Mouse (Mus musculus) left cerebral cortex, postnatal 36 days (tissue): Measurements from ENCODE around the gene Pigc. TPM values are rescaled to one million over a fixed set of nuclear protein-coding genes. Genes with fewer than 3 reads are reported as not detected.

Experiments used
- DNase-seq, 2 experiments: peaks; one replicate each; pipeline ENCODE4 v3.0.0; 2021 to 2022; ENCODE audit warnings: low spot score in 2 of 2, mixed read lengths in 1 of 2
- intact Hi-C: fragments of 180-260 bp; cut with DNase I; formaldehyde crosslinking; loops from one replicate; pipeline ENCODE4 v1.15.1; 2025
- total RNA-seq, 2 experiments: library from RNA; stranded (reverse); gene quantifications; 2 replicates each; pipeline ENCODE4 v1.2.3; 2021

Pigc gene
- total RNA-seq: 10 to 100 TPM; 12.3 to 16.9 TPM

GRCm38 (mm10) chr1:161968589-161969407 is at the start of gene Pigc:
Pigc (plus strand) TSS chr1:161969186.
- peak; percentile 92 to 93 for DNase-seq
- intact Hi-C loops: loop anchor here (2.0 to 5.0 kb wide), 2 partner anchors 92 to 221 kb away; partner anchors contain the start of gene Suco

- intact Hi-C loops: no loop called here
- no peak for DNase-seq
Observed at GRCm38 (mm10) chr1:161919594-161919993, 49.4 kb upstream of the Pigc start.

GRCm38 (mm10) chr1:161920475-161921454 is 48.2 kb upstream of the Pigc start:
- intact Hi-C loops: no loop called here
- DNase-seq: no peak

- intact Hi-C loops: no loop called here
- no peak for DNase-seq
Observed at GRCm38 (mm10) chr1:161921928-161922327, 47.1 kb upstream of the Pigc start.

- intact Hi-C loops: no loop called here
- no peak for DNase-seq
Observed at GRCm38 (mm10) chr1:161924321-161924720, 44.7 kb upstream of the Pigc start.

GRCm38 (mm10) chr1:161925281-161925805 is 43.6 kb upstream of the Pigc start:
- intact Hi-C loops: no loop called here
- DNase-seq: no peak

- intact Hi-C loops: no loop called here
- DNase-seq: no peak
Observed at GRCm38 (mm10) chr1:161927976-161928375, 41.0 kb upstream of the Pigc start.

GRCm38 (mm10) chr1:161931313-161931712 is 37.7 kb upstream of the Pigc start:
- intact Hi-C loops: no loop called here
- no peak for DNase-seq

- no peak for DNase-seq
Observed at GRCm38 (mm10) chr1:161931817-161932216, 37.2 kb upstream of the Pigc start.

GRCm38 (mm10) chr1:161932286-161932685 is 36.7 kb upstream of the Pigc start:
- DNase-seq: no peak
- intact Hi-C loops: no loop called here

More at GRCm38 (mm10) chr1:161931817-161932216, 37.2 kb upstream of the Pigc start:
- intact Hi-C loops: no loop called here

GRCm38 (mm10) chr1:161942082-161942481 is 26.9 kb upstream of the Pigc start:
- intact Hi-C loops: no loop called here
- no peak for DNase-seq

- DNase-seq: no peak
- intact Hi-C loops: no loop called here
Observed at GRCm38 (mm10) chr1:161951009-161951779, 17.8 kb upstream of the Pigc start.

- intact Hi-C loops: no loop called here
- no peak for DNase-seq
Observed at GRCm38 (mm10) chr1:161952599-161952998, 16.4 kb upstream of the Pigc start.

- DNase-seq: no peak
- intact Hi-C loops: no loop called here
Observed at GRCm38 (mm10) chr1:161955846-161956245, 13.1 kb upstream of the Pigc start.

- DNase-seq: no peak
- intact Hi-C loops: no loop called here
Observed at GRCm38 (mm10) chr1:161957964-161958950, 10.7 kb upstream of the Pigc start.

GRCm38 (mm10) chr1:161962465-161963377 is 6.3 kb upstream of the Pigc start:
- intact Hi-C loops: no loop called here
- no peak for DNase-seq

GRCm38 (mm10) chr1:161967936-161968335 is 1.1 kb upstream of the Pigc start:
- DNase-seq: no peak
- intact Hi-C loops: loop anchor here (2.0 to 5.0 kb wide), 2 partner anchors 91 to 221 kb away; partner anchors contain the start of gene Suco
